Mouse (Mus musculus) kidney, postnatal 10 days (tissue): ENCODE results near the gene Col5a1.

ENCODE experiments used
- DNase-seq: peaks from one replicate; pipeline ENCODE4 v3.0.0; 2021; ENCODE audit warnings: mixed read lengths

The Col5a1 gene

GRCm38 (mm10) chr2:27886608-27887460, 609 bp downstream of the Col5a1 start:
- DNase-seq = peak; percentile 80

- peak; percentile 64 for DNase-seq
These were observed 1.4 kb downstream of the Col5a1 start for GRCm38 (mm10) chr2:27887461-27888264.

- DNase-seq = peak; percentile 67
These were observed 2.6 kb downstream of the Col5a1 start for GRCm38 (mm10) chr2:27888603-27889545.

GRCm38 (mm10) chr2:27891922-27892541, 5.8 kb downstream of the Col5a1 start:
- no peak for DNase-seq

- DNase-seq = no peak
These were observed 6.8 kb downstream of the Col5a1 start for GRCm38 (mm10) chr2:27893015-27893414.

GRCm38 (mm10) chr2:27894986-27895385, 8.8 kb downstream of the Col5a1 start:
- no peak for DNase-seq

GRCm38 (mm10) chr2:27895648-27896047, 9.4 kb downstream of the Col5a1 start:
- DNase-seq = no peak

GRCm38 (mm10) chr2:27897161-27897560, 10.9 kb downstream of the Col5a1 start:
- peak; percentile 77 for DNase-seq

- DNase-seq = peak; percentile 62
These were observed 13.7 kb downstream of the Col5a1 start for GRCm38 (mm10) chr2:27899894-27900293.

GRCm38 (mm10) chr2:27901076-27901475, 14.9 kb downstream of the Col5a1 start:
- no peak for DNase-seq

- no peak for DNase-seq
These were observed 15.5 kb downstream of the Col5a1 start for GRCm38 (mm10) chr2:27901525-27902245.

- no peak for DNase-seq
These were observed 16.1 kb downstream of the Col5a1 start for GRCm38 (mm10) chr2:27902318-27902717.

GRCm38 (mm10) chr2:27905411-27905810, 19.2 kb downstream of the Col5a1 start:
- no peak for DNase-seq

GRCm38 (mm10) chr2:27910501-27910900, 24.3 kb downstream of the Col5a1 start:
- DNase-seq = no peak

- no peak for DNase-seq
These were observed 26.5 kb downstream of the Col5a1 start for GRCm38 (mm10) chr2:27912546-27913275.

- DNase-seq = peak; percentile 61
These were observed 29.5 kb downstream of the Col5a1 start for GRCm38 (mm10) chr2:27915726-27916125.

- DNase-seq = no peak
These were observed 30.1 kb downstream of the Col5a1 start for GRCm38 (mm10) chr2:27916316-27916715.

GRCm38 (mm10) chr2:27917177-27917576, 31.0 kb downstream of the Col5a1 start:
- DNase-seq = no peak

- no peak for DNase-seq
These were observed 31.9 kb downstream of the Col5a1 start for GRCm38 (mm10) chr2:27918106-27918505.

- no peak for DNase-seq
These were observed 33.2 kb downstream of the Col5a1 start for GRCm38 (mm10) chr2:27919309-27919850.
